Mouse (Mus musculus): Measurements from ENCODE around the gene Siah1b.
A peak's percentile ranks its signal among the peaks of the same experiment; 100 is the strongest.

The Siah1b gene

GRCm38 (mm10) chrX:164076040-164076775 lies at the start of gene Siah1b:
Gene Siah1b (minus strand): TSS chrX:164076493.
- peak; percentile 95 for DNase-seq (ENCODE audit: low read depth)

- DNase-seq (ENCODE audit: low read depth): no peak
These were observed 47.6 kb upstream of the Siah1b start for GRCm38 (mm10) chrX:164123942-164124341.

- DNase-seq (ENCODE audit: low read depth): no peak
These were observed 37.5 kb upstream of the Siah1b start for GRCm38 (mm10) chrX:164113744-164114143.

GRCm38 (mm10) chrX:164111146-164111545 lies 34.9 kb upstream of the Siah1b start:
- DNase-seq (ENCODE audit: low read depth): no peak

GRCm38 (mm10) chrX:164102656-164103055 lies 26.4 kb upstream of the Siah1b start:
- no peak for DNase-seq (ENCODE audit: low read depth)

- DNase-seq (ENCODE audit: low read depth): no peak
These were observed 25.9 kb upstream of the Siah1b start for GRCm38 (mm10) chrX:164102198-164102597.

GRCm38 (mm10) chrX:164101483-164101882 lies 25.2 kb upstream of the Siah1b start:
- DNase-seq (ENCODE audit: low read depth): no peak

GRCm38 (mm10) chrX:164095838-164096237 lies 19.5 kb upstream of the Siah1b start:
- DNase-seq (ENCODE audit: low read depth): no peak

GRCm38 (mm10) chrX:164093435-164093834 lies 17.1 kb upstream of the Siah1b start:
- DNase-seq (ENCODE audit: low read depth): no peak

- DNase-seq (ENCODE audit: low read depth): no peak
These were observed 16.2 kb upstream of the Siah1b start for GRCm38 (mm10) chrX:164092300-164093169.

- DNase-seq (ENCODE audit: low read depth): no peak
These were observed 13.6 kb upstream of the Siah1b start for GRCm38 (mm10) chrX:164089916-164090315.

- no peak for DNase-seq (ENCODE audit: low read depth)
These were observed 12.3 kb upstream of the Siah1b start, which contains the start of gene Cltrn for GRCm38 (mm10) chrX:164088582-164088981. Gene Cltrn (plus strand): TSS chrX:164088830.

- no peak for DNase-seq (ENCODE audit: low read depth)
These were observed 5.7 kb upstream of the Siah1b start for GRCm38 (mm10) chrX:164082030-164082429.

GRCm38 (mm10) chrX:164068968-164069367 lies 7.3 kb downstream of the Siah1b start:
- no peak for DNase-seq (ENCODE audit: low read depth)

- peak; percentile 84 for DNase-seq (ENCODE audit: low read depth)
These were observed 10.1 kb downstream of the Siah1b start for GRCm38 (mm10) chrX:164066185-164066584.

- DNase-seq (ENCODE audit: low read depth): no peak
These were observed 17.2 kb downstream of the Siah1b start for GRCm38 (mm10) chrX:164059070-164059469.

- DNase-seq (ENCODE audit: low read depth): no peak
These were observed 17.8 kb downstream of the Siah1b start for GRCm38 (mm10) chrX:164058523-164058922.

- no peak for DNase-seq (ENCODE audit: low read depth)
These were observed 20.6 kb downstream of the Siah1b start for GRCm38 (mm10) chrX:164055726-164056125.

GRCm38 (mm10) chrX:164046736-164047135 lies 29.6 kb downstream of the Siah1b start:
- no peak for DNase-seq (ENCODE audit: low read depth)

- DNase-seq (ENCODE audit: low read depth): no peak
These were observed 34.2 kb downstream of the Siah1b start for GRCm38 (mm10) chrX:164042069-164042468.

- DNase-seq (ENCODE audit: low read depth): no peak
These were observed 37.4 kb downstream of the Siah1b start for GRCm38 (mm10) chrX:164038882-164039281.

GRCm38 (mm10) chrX:164035931-164036330 lies 40.4 kb downstream of the Siah1b start:
- no peak for DNase-seq (ENCODE audit: low read depth)

- DNase-seq (ENCODE audit: low read depth): no peak
These were observed 40.9 kb downstream of the Siah1b start for GRCm38 (mm10) chrX:164035401-164035800.
